Mouse (Mus musculus): ENCODE data around the gene Gm26741.

GRCm38 (mm10) chr10:52399722-52400121 lies 41.2 kb downstream of the Gm26741 start:
- no peak for TF ChIP-seq GATA1 (IDR thresholded peaks at IDR 0.05; ENCODE audit: low read length)
- TF ChIP-seq TAL1 (IDR thresholded peaks at IDR 0.05; ENCODE audit: low read length): no peak

Data from erythroblast, embryonic 14.5 days (primary cell).